ENCODE assay signal across 12 mouse cellular contexts in the genomic region with DNA sequence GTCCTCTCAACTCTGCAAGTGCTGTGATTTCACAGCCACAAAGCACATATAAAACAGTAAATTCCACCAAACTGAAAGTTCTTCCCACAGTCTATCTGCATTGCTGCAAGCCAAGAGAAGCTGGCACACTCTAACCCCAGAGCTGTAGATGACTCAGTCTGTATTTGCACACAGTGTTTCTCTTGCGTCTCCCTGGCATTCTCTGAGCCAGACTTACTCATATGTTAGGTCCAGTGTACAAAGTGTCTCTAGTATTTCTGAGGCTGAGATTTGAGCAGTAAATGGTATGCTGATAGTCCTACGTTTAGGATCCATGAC.
DNase-seq lines count a peak whose midpoint lies in the region; ATAC-seq and TF ChIP-seq lines count a peak whose summit lies in the region.
"Had no signal": no experiment of that assay in that cellular context is flagged by ENCODE, and none has a peak within 500 bp of the region (broad histone marks: within the 10 kb centered on the region; RNA-seq: fewer than 3 reads in every experiment).

No protein-coding gene starts in this region.

- H3K4me2 ChIP-seq in kidney, embryonic 16.5 days (replicated peaks; ENCODE audit: low read depth, low read length) = no peak overlapping the region
- H3K4me2 ChIP-seq in kidney, embryonic 14.5 days (replicated peaks; ENCODE audit: low read depth, low read length) = no peak overlapping the region
- H3K4me2 ChIP-seq: forebrain, embryonic 15.5 days; midbrain, embryonic 11.5 days had no signal

- H3K9me3 ChIP-seq in kidney, embryonic 16.5 days (ENCODE audit: low read length) = 0 out of 2 replicates have a peak, but pooled peaks cover 4% of the 10 kb centered on the region
- H3K9me3 ChIP-seq in kidney, embryonic 14.5 days (ENCODE audit: control insufficient read depth, low read length) = no peaks in the 10 kb centered on the region
- H3K9me3 ChIP-seq: forebrain, embryonic 15.5 days had no signal

- peak overlapping the region; percentile 68; the same call in 1 of the 2 replicates for H3K27ac ChIP-seq in kidney, embryonic 16.5 days (ENCODE audit: low read length)
- no peak overlapping the region for H3K27ac ChIP-seq in kidney, adult 2 months (ENCODE audit: insufficient read depth, low read depth, low read length)
- H3K27ac ChIP-seq in embryonic fibroblast, embryonic 13.5 days (ENCODE audit: insufficient read depth, low read length) = peak overlapping the region; percentile 85
- no peak overlapping the region for H3K27ac ChIP-seq in kidney, embryonic 14.5 days (ENCODE audit: low read depth, low read length)
- H3K27ac ChIP-seq: forebrain, embryonic 15.5 days had no signal

- peak; percentile 12 for DNase-seq in adrenal gland, adult 8-10 months
- no peak for DNase-seq in adrenal gland, postnatal 25 days
- DNase-seq in kidney, adult 2 months = no peak
- DNase-seq in 3T3-L1 (ENCODE audit: low read depth, low spot score) = peak; percentile 93
- DNase-seq in left cerebral cortex, postnatal 14 days (ENCODE audit: low spot score in 2 of 2) = no peak
- DNase-seq: right cerebral cortex, postnatal 4 days had no signal

- H3K27me3 ChIP-seq in kidney, embryonic 16.5 days (ENCODE audit: insufficient read depth, low read length) = no peaks in the 10 kb centered on the region
- no peaks in the 10 kb centered on the region for H3K27me3 ChIP-seq in kidney, adult 2 months (replicated peaks; ENCODE audit: control insufficient read depth, insufficient read depth, low read length)
- no peaks in the 10 kb centered on the region for H3K27me3 ChIP-seq in kidney, embryonic 14.5 days (ENCODE audit: control insufficient read depth, insufficient read depth, low read length)
- H3K27me3 ChIP-seq: forebrain, embryonic 15.5 days had no signal

- TF ChIP-seq POLR2A in kidney, adult 2 months (IDR thresholded peaks at IDR 0.05; ENCODE audit: low read depth, low read length) = no peak
- no peak for TF ChIP-seq POLR2A in embryonic fibroblast, embryonic 13.5 days (IDR thresholded peaks at IDR 0.05; ENCODE audit: low read depth, low read length)

- H3K9ac ChIP-seq in kidney, embryonic 16.5 days (replicated peaks; ENCODE audit: low read length) = no peak overlapping the region
- no peak overlapping the region for H3K9ac ChIP-seq in kidney, embryonic 14.5 days (ENCODE audit: low read depth, low read length)
- H3K9ac ChIP-seq: forebrain, embryonic 15.5 days had no signal

- H3K36me3 ChIP-seq in kidney, embryonic 16.5 days (ENCODE audit: insufficient read depth, low read length) = no peaks in the 10 kb centered on the region
- no peaks in the 10 kb centered on the region for H3K36me3 ChIP-seq in kidney, adult 2 months (ENCODE audit: control insufficient read depth, insufficient read depth, low read length)
- no peaks in the 10 kb centered on the region for H3K36me3 ChIP-seq in kidney, embryonic 14.5 days (ENCODE audit: control insufficient read depth, insufficient read depth, low read length)
- H3K36me3 ChIP-seq: forebrain, embryonic 15.5 days had no signal

- 0 out of 2 replicates have a peak, but pooled peaks cover 11% of the 10 kb centered on the region for H3K4me1 ChIP-seq in kidney, embryonic 16.5 days (ENCODE audit: insufficient read depth, low read length)
- no peaks in the 10 kb centered on the region for H3K4me1 ChIP-seq in kidney, adult 2 months (ENCODE audit: control insufficient read depth, insufficient read depth, low read length)
- H3K4me1 ChIP-seq in embryonic fibroblast, embryonic 13.5 days (ENCODE audit: control insufficient read depth, insufficient read depth, low read length) = peaks cover 18% of the 10 kb centered on the region
- H3K4me1 ChIP-seq in kidney, embryonic 14.5 days (ENCODE audit: control insufficient read depth, insufficient read depth, low read length) = no peaks in the 10 kb centered on the region
- H3K4me1 ChIP-seq: forebrain, embryonic 15.5 days had no signal

- 85% methylated on average over 2 of the region's 2 CpGs for WGBS in kidney, embryonic 16.5 days
- 86% methylated on average over 2 of the region's 2 CpGs for WGBS in kidney, adult 2 months
- 82% methylated on average over 2 of the region's 2 CpGs for WGBS in kidney, embryonic 14.5 days

- no peak for TF ChIP-seq CTCF in kidney, adult 2 months (conservative IDR thresholded peaks at IDR 0.05; ENCODE audit: insufficient read depth, insufficient read length, low read depth, low read length)
- TF ChIP-seq CTCF in embryonic fibroblast, embryonic 13.5 days (IDR thresholded peaks at IDR 0.05; ENCODE audit: borderline replicate concordance, insufficient read depth, low read length) = no peak

- H3K4me3 ChIP-seq in kidney, embryonic 16.5 days (ENCODE audit: low read length) = no peak overlapping the region
- H3K4me3 ChIP-seq in kidney, adult 2 months (ENCODE audit: insufficient read depth, low read depth, low read length) = no peak overlapping the region
- no peak overlapping the region for H3K4me3 ChIP-seq in embryonic fibroblast, embryonic 13.5 days (ENCODE audit: insufficient read depth, low read length)
- no peak overlapping the region for H3K4me3 ChIP-seq in kidney, embryonic 14.5 days (ENCODE audit: low read length)
- H3K4me3 ChIP-seq: forebrain, embryonic 15.5 days had no signal

- intact Hi-C loops in left cerebral cortex, postnatal 14 days (cut with DNase I) = no loop called here

- ATAC-seq in kidney, embryonic 16.5 days (ENCODE audit: low FRiP score, low TSS enrichment) = no peak
- ATAC-seq in kidney, embryonic 14.5 days (ENCODE audit: low FRiP score, low TSS enrichment) = no peak
- ATAC-seq: forebrain, embryonic 15.5 days; intestine, postnatal 0 days had no signal

Comparison
In these comparisons a context has a peak if more than half of its experiments do, and no peak if none do; other contexts are left out.
1. DNase-seq: peak in adrenal gland, adult 8-10 months (single experiment) and 3T3-L1 (single experiment); none in adrenal gland, postnatal 25 days (single experiment), kidney, adult 2 months (single experiment) and left cerebral cortex, postnatal 14 days (0 of 2).
2. H3K27ac ChIP-seq: peak in kidney, embryonic 16.5 days (single experiment) and embryonic fibroblast, embryonic 13.5 days (single experiment); none in kidney, adult 2 months (single experiment) and kidney, embryonic 14.5 days (single experiment).